Mouse (Mus musculus) neural tube, embryonic 13.5 days (tissue): ENCODE results near the gene Kalrn. TPM values are rescaled to one million over a fixed set of nuclear protein-coding genes. Genes with fewer than 3 reads are reported as not detected.
"Not testable (repeated sequence)": the region's sequence is repeated elsewhere in the genome, so short reads cannot be mapped to it uniquely, and the experiment has no call there.

Experiments used
- ATAC-seq: fragments of 200-750 bp; cut with Nextera tagmentation; 2 replicates; pipeline ENCODE4 v1.8.0; 2017; ENCODE audit warnings: low read depth, mild to moderate bottlenecking, moderate TSS enrichment, moderate library complexity
- H3K27ac ChIP-seq: fragments of 300-500 bp; sonication (generic); replicated peaks from 2 replicates; pipeline ENCODE4 v1.5.1; 2015; ENCODE audit warnings: moderate library complexity, mild to moderate bottlenecking, inconsistent platforms
- H3K27me3 ChIP-seq: fragments of 300-500 bp; sonication (generic); 2 replicates; pipeline ENCODE4 v1.6.1; 2015; ENCODE audit warnings: mild to moderate bottlenecking, inconsistent platforms
- H3K36me3 ChIP-seq: fragments of 300-500 bp; sonication (generic); 2 replicates; pipeline ENCODE4 v1.6.1; 2015; ENCODE audit warnings: mild to moderate bottlenecking, inconsistent platforms
- H3K4me1 ChIP-seq: fragments of 300-500 bp; sonication (generic); replicated peaks from 2 replicates; pipeline ENCODE4 v1.6.1; 2015; ENCODE audit warnings: inconsistent platforms
- H3K4me2 ChIP-seq: fragments of 300-500 bp; sonication (generic); 2 replicates; pipeline ENCODE4 v1.6.1; 2015; ENCODE audit warnings: inconsistent platforms, mild to moderate bottlenecking, moderate library complexity
- H3K4me3 ChIP-seq: fragments of 300-500 bp; sonication (generic); 2 replicates; pipeline ENCODE4 v1.5.1; 2015; ENCODE audit warnings: mild to moderate bottlenecking, inconsistent platforms
- H3K9ac ChIP-seq: fragments of 300-500 bp; sonication (generic); 2 replicates; pipeline ENCODE4 v1.6.1; 2015; ENCODE audit warnings: moderate library complexity, mild to moderate bottlenecking, inconsistent platforms
- H3K9me3 ChIP-seq: fragments of 300-500 bp; sonication (generic); 2 replicates; pipeline ENCODE4 v1.6.1; 2016; ENCODE audit warnings: inconsistent platforms
- WGBS: fragments of 180-500 bp; shearing (Covaris S2); methylation state at CpG from one replicate; pipeline ENCODE4 v1.1.7; 2015; 5-methylcytosine and 5-hydroxymethylcytosine counted together
- polyA plus RNA-seq: library from polyadenylated mRNA; unstranded; fragments of >200 nt; fragmentation: Nextera tagmentation; extraction: Ambion mirVana; gene quantifications from 2 replicates; pipeline ENCODE4 v1.2.1, GENCODE M21; 2015

Kalrn gene
- polyA plus RNA-seq, 1 experiment from 2014 or later = 23.9 TPM

GRCm38 (mm10) chr16:34317110-34317509, 256.2 kb downstream of the Kalrn start:
- no peaks in the 10 kb centered on the region for H3K9me3 ChIP-seq
- peak overlapping the region; percentile 61 for H3K27ac ChIP-seq
- no peak overlapping the region for H3K4me2 ChIP-seq
- WGBS = 6% methylated on average over 3 of the region's 3 CpGs
- H3K4me1 ChIP-seq = peaks cover 31% of the 10 kb centered on the region
- H3K36me3 ChIP-seq = no peaks in the 10 kb centered on the region; the same call in 1 of the 2 replicates
- peaks cover 22% of the 10 kb centered on the region for H3K27me3 ChIP-seq
- H3K4me3 ChIP-seq = no peak overlapping the region
- ATAC-seq = no peak
- H3K9ac ChIP-seq = no peak overlapping the region

GRCm38 (mm10) chr16:34316253-34316652, 257.1 kb downstream of the Kalrn start:
- Histone ChIP-seq H3K9ac (no peak overlapping the region), H3K27me3 (peaks cover 22% of the 10 kb centered on the region), H3K4me2 (peak overlapping the region; percentile 18), H3K27ac (peak overlapping the region; percentile 61), H3K36me3 (no peaks in the 10 kb centered on the region; the same call in 1 of the 2 replicates), H3K9me3 (no peaks in the 10 kb centered on the region), H3K4me3 (no peak overlapping the region), H3K4me1 (peaks cover 38% of the 10 kb centered on the region)
- peak; percentile 88 for ATAC-seq
- WGBS = 15% methylated on average over 10 of the region's 10 CpGs

- no peak overlapping the region for H3K9ac ChIP-seq
- no peak for ATAC-seq
- WGBS = 92% methylated on average over 10 of the region's 10 CpGs
- no peak overlapping the region for H3K27ac ChIP-seq
- no peak overlapping the region for H3K4me2 ChIP-seq
- H3K4me1 ChIP-seq = peaks cover 35% of the 10 kb centered on the region
- peaks cover 19% of the 10 kb centered on the region for H3K27me3 ChIP-seq
- no peak overlapping the region for H3K4me3 ChIP-seq
- H3K36me3 ChIP-seq = peaks cover 15% of the 10 kb centered on the region
- no peaks in the 10 kb centered on the region for H3K9me3 ChIP-seq
These were observed 259.3 kb downstream of the Kalrn start for GRCm38 (mm10) chr16:34314071-34314470.

GRCm38 (mm10) chr16:34311577-34311976, 261.8 kb downstream of the Kalrn start:
- H3K9me3 ChIP-seq = no peaks in the 10 kb centered on the region
- peaks cover 17% of the 10 kb centered on the region; the same call in 1 of the 2 replicates for H3K27me3 ChIP-seq
- H3K4me3 ChIP-seq = no peak overlapping the region
- WGBS = 72% methylated on average over 1 of the region's 1 CpGs
- peaks cover 38% of the 10 kb centered on the region for H3K36me3 ChIP-seq
- peaks cover 20% of the 10 kb centered on the region for H3K4me1 ChIP-seq
- H3K9ac ChIP-seq = no peak overlapping the region
- ATAC-seq = no peak
- H3K4me2 ChIP-seq = no peak overlapping the region
- no peak overlapping the region for H3K27ac ChIP-seq

DNA sequence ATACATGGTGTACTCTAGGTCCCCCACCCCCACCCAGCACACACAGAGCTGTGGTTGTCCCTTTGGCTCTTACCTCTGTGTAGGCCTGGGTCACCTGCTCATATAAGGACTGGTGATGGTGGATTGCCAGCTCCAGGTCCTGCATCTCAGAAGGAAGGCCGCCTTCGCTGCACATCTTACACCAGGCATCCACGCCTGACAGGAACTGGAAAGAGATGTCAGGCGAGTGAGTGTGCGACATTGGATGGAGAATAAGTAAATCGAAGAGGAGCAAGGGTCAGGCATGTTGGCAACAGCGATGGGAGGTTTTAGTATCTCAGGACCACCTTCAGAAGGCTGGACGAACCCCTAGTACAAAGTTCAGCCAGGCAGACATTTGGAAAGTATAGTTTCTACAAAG, 263.0 kb downstream of the Kalrn start:
- Histone ChIP-seq H3K27ac (no peak overlapping the region), H3K36me3 (peaks cover 49% of the 10 kb centered on the region), H3K9ac (no peak overlapping the region), H3K27me3 (peaks cover 17% of the 10 kb centered on the region; the same call in 1 of the 2 replicates), H3K9me3 (no peaks in the 10 kb centered on the region), H3K4me2 (no peak overlapping the region), H3K4me1 (peaks cover 21% of the 10 kb centered on the region), H3K4me3 (no peak overlapping the region)
- 93% methylated on average over 8 of the region's 8 CpGs for WGBS
- ATAC-seq = no peak

- H3K4me2 ChIP-seq = no peak overlapping the region
- H3K27ac ChIP-seq = no peak overlapping the region
- WGBS = 82% methylated on average over 1 of the region's 1 CpGs
- peaks cover 21% of the 10 kb centered on the region for H3K4me1 ChIP-seq
- H3K36me3 ChIP-seq = peaks cover 49% of the 10 kb centered on the region
- H3K9ac ChIP-seq = no peak overlapping the region
- H3K4me3 ChIP-seq = no peak overlapping the region
- no peaks in the 10 kb centered on the region for H3K9me3 ChIP-seq
- no peak for ATAC-seq
- H3K27me3 ChIP-seq = peaks cover 15% of the 10 kb centered on the region; the same call in 1 of the 2 replicates
These were observed 265.0 kb downstream of the Kalrn start for GRCm38 (mm10) chr16:34308324-34308723.

GRCm38 (mm10) chr16:34307458-34307857, 265.9 kb downstream of the Kalrn start:
- peaks cover 49% of the 10 kb centered on the region for H3K36me3 ChIP-seq
- 81% methylated on average over 9 of the region's 9 CpGs for WGBS

GRCm38 (mm10) chr16:34305586-34305985, 267.7 kb downstream of the Kalrn start:
- Histone ChIP-seq H3K4me3 (no peak overlapping the region), H3K36me3 (peaks cover 52% of the 10 kb centered on the region)
- 54% methylated on average over 4 of the region's 4 CpGs for WGBS

More at GRCm38 (mm10) chr16:34307458-34307857, 265.9 kb downstream of the Kalrn start:
- H3K4me2 ChIP-seq = no peak overlapping the region
- H3K4me3 ChIP-seq = no peak overlapping the region
- ATAC-seq = no peak
- peaks cover 21% of the 10 kb centered on the region for H3K4me1 ChIP-seq
- no peak overlapping the region for H3K9ac ChIP-seq
- H3K27me3 ChIP-seq = peaks cover 6% of the 10 kb centered on the region; the same call in 1 of the 2 replicates
- no peak overlapping the region for H3K27ac ChIP-seq
- no peaks in the 10 kb centered on the region for H3K9me3 ChIP-seq

DNA sequence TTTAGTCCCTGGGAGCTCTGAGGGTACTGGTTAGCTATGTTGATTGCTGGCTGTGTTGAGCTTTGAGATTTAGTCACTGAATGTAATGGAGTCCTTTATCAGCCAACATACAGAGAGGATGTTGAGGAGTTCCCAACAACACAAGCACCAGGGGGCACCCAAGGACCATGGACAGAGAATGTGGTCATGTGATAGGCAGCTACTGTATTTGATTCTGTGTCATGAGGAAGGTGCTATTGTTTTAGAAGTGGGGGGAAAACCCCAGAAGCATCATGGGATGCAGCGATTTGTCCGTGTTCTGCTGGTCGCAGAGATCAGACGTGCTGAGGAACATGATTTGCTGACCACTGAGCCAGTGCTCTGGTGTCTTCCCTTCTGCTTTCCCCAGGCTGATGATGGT, 269.5 kb downstream of the Kalrn start:
- 79% methylated on average over 4 of the region's 4 CpGs for WGBS

More at GRCm38 (mm10) chr16:34305586-34305985, 267.7 kb downstream of the Kalrn start:
- H3K9ac ChIP-seq = no peak overlapping the region
- no peaks in the 10 kb centered on the region for H3K9me3 ChIP-seq
- H3K4me2 ChIP-seq = no peak overlapping the region
- no peak for ATAC-seq
- peaks cover 6% of the 10 kb centered on the region for H3K4me1 ChIP-seq
- H3K27me3 ChIP-seq = 0 out of 2 replicates have a peak, but pooled peaks cover 6% of the 10 kb centered on the region
- no peak overlapping the region for H3K27ac ChIP-seq

GRCm38 (mm10) chr16:34302503-34302902, 270.8 kb downstream of the Kalrn start:
- no peak for ATAC-seq
- peaks cover 30% of the 10 kb centered on the region for H3K36me3 ChIP-seq
- 92% methylated on average over 1 of the region's 1 CpGs for whole genome bisulfite sequencing
- H3K4me1 ChIP-seq = peaks cover 6% of the 10 kb centered on the region
- no peak overlapping the region for H3K4me3 ChIP-seq
- no peaks in the 10 kb centered on the region for H3K9me3 ChIP-seq
- 0 out of 2 replicates have a peak, but pooled peaks cover 4% of the 10 kb centered on the region for H3K27me3 ChIP-seq
- no peak overlapping the region for H3K9ac ChIP-seq
- no peak overlapping the region for H3K27ac ChIP-seq
- no peak overlapping the region for H3K4me2 ChIP-seq

More for the DNA sequence above, 269.5 kb downstream of the Kalrn start:
- H3K4me1 ChIP-seq, H3K4me3 ChIP-seq, ATAC-seq, H3K9me3 ChIP-seq, H3K4me2 ChIP-seq, H3K27me3 ChIP-seq, H3K9ac ChIP-seq, H3K27ac ChIP-seq: not testable (repeated sequence)
- H3K36me3 ChIP-seq = peaks cover 40% of the 10 kb centered on the region

- Histone ChIP-seq H3K27ac (no peak overlapping the region), H3K27me3 (no peaks in the 10 kb centered on the region), H3K4me1 (peaks cover 6% of the 10 kb centered on the region), H3K4me3 (no peak overlapping the region), H3K9ac (no peak overlapping the region), H3K4me2 (no peak overlapping the region), H3K9me3 (no peaks in the 10 kb centered on the region), H3K36me3 (peaks cover 26% of the 10 kb centered on the region)
- WGBS = 94% methylated on average over 1 of the region's 1 CpGs
- ATAC-seq = no peak
These were observed 271.3 kb downstream of the Kalrn start for GRCm38 (mm10) chr16:34302063-34302462.

DNA sequence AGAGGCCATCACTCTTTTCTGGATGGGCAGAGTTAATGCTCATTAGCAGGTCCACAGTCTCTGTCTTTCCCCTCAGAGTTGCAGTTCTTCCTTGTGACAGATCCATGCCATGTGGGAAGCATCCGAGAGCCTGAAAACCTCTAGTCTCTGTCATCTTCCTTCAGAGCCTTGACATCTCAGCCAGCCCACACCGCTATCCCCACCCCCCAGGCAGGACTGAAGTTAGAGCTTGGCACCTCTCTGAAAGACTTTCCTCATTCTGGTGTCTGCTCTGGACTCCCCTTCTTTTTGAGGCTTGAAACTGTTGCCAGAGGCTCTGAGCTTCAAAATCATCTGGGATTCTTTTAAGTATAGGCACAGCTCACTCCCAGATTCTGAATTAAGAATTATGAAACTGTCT, 274.1 kb downstream of the Kalrn start:
- no peak for ATAC-seq
- H3K4me1 ChIP-seq = no peaks in the 10 kb centered on the region
- WGBS = 72% methylated on average over 2 of the region's 2 CpGs
- no peak overlapping the region for H3K9ac ChIP-seq
- no peak overlapping the region for H3K4me2 ChIP-seq
- H3K36me3 ChIP-seq = 0 out of 2 replicates have a peak, but pooled peaks cover 18% of the 10 kb centered on the region
- H3K4me3 ChIP-seq = no peak overlapping the region
- no peaks in the 10 kb centered on the region for H3K27me3 ChIP-seq
- H3K27ac ChIP-seq = no peak overlapping the region
- H3K9me3 ChIP-seq = no peaks in the 10 kb centered on the region
